Mouse (Mus musculus): ENCODE results near the gene Ankrd66.
A peak's percentile ranks its signal among the peaks of the same experiment; 100 is the strongest.
"Not testable (repeated sequence)": the region's sequence is repeated elsewhere in the genome, so short reads cannot be mapped to it uniquely, and the experiment has no call there.

The Ankrd66 gene

GRCm38 (mm10) chr17:43543539-43543938, at the start of gene Ankrd66:
Ankrd66 (minus strand) TSS chr17:43543639.
- DNase-seq, result no peak

- DNase-seq, result no peak
Measured at GRCm38 (mm10) chr17:43592296-43593291, 49.2 kb upstream of the Ankrd66 start.

- no peak for DNase-seq
Measured at GRCm38 (mm10) chr17:43590531-43590930, 47.1 kb upstream of the Ankrd66 start.

GRCm38 (mm10) chr17:43589750-43590149, 46.3 kb upstream of the Ankrd66 start:
- no peak for DNase-seq

GRCm38 (mm10) chr17:43587278-43587677, 43.8 kb upstream of the Ankrd66 start:
- DNase-seq, result no peak

GRCm38 (mm10) chr17:43584771-43585170, 41.3 kb upstream of the Ankrd66 start:
- no peak for DNase-seq

- DNase-seq, result no peak
Measured at GRCm38 (mm10) chr17:43581012-43581467, 37.6 kb upstream of the Ankrd66 start.

GRCm38 (mm10) chr17:43580456-43580855, 37.0 kb upstream of the Ankrd66 start:
- no peak for DNase-seq

- DNase-seq, result peak; percentile 20
Measured at GRCm38 (mm10) chr17:43573624-43574073, 30.2 kb upstream of the Ankrd66 start.

GRCm38 (mm10) chr17:43569287-43569686, 25.8 kb upstream of the Ankrd66 start:
- DNase-seq, result no peak

GRCm38 (mm10) chr17:43567992-43568888, 24.8 kb upstream of the Ankrd66 start, which contains the start of gene Pla2g7:
Pla2g7 (plus strand) TSS chr17:43568098.
- DNase-seq, result peak; percentile 20

GRCm38 (mm10) chr17:43567593-43567991, 24.2 kb upstream of the Ankrd66 start:
- DNase-seq, result no peak

- DNase-seq, result no peak
Measured at GRCm38 (mm10) chr17:43563192-43563987, 20.0 kb upstream of the Ankrd66 start.

GRCm38 (mm10) chr17:43558678-43559077, 15.2 kb upstream of the Ankrd66 start:
- DNase-seq, result no peak

GRCm38 (mm10) chr17:43557541-43558090, 14.2 kb upstream of the Ankrd66 start:
- DNase-seq, result peak; percentile 54

GRCm38 (mm10) chr17:43557104-43557503, 13.7 kb upstream of the Ankrd66 start:
- no peak for DNase-seq

- DNase-seq, result no peak
Measured at GRCm38 (mm10) chr17:43554516-43555403, 11.3 kb upstream of the Ankrd66 start.

- no peak for DNase-seq
Measured at GRCm38 (mm10) chr17:43551122-43551630, 7.7 kb upstream of the Ankrd66 start.

GRCm38 (mm10) chr17:43544040-43544439, 601 bp upstream of the Ankrd66 start:
- DNase-seq, result no peak

- no peak for DNase-seq
Measured at GRCm38 (mm10) chr17:43538767-43539166, 4.7 kb downstream of the Ankrd66 start.

- not testable (repeated sequence) for DNase-seq
Measured at GRCm38 (mm10) chr17:43536841-43537240, 6.6 kb downstream of the Ankrd66 start.

Data from cerebellum, adult 9-11 months (tissue).